Mouse (Mus musculus) large intestine, adult 2 months (tissue): ENCODE data around the gene Camsap2. TPM values are rescaled to one million over a fixed set of nuclear protein-coding genes. Genes with fewer than 3 reads are reported as not detected.

Source experiments
- DNase-seq: peaks from one replicate; pipeline ENCODE4 v3.0.0-alpha.2; 2012; ENCODE audit warnings: low read depth, low spot score
- WGBS: fragments of 180-500 bp; shearing (Covaris S2); methylation state at CpG from one replicate; pipeline ENCODE4 v1.1.7; 2018; 5-methylcytosine and 5-hydroxymethylcytosine counted together
- polyA plus RNA-seq: library from polyadenylated mRNA; depleted of rRNA; stranded (reverse); fragments of >200 nt; gene quantifications from 2 replicates; pipeline ENCODE4 v1.2.3, GENCODE M21; 2012; rRNA removed

Camsap2 gene
- 1.2 and 1.3 TPM in 2 replicates for polyA plus RNA-seq

- DNase-seq, result no peak
- WGBS, result under 1% methylated on average over 121 of the region's 121 CpGs
Measured at GRCm38 (mm10) chr1:136345454-136346372, at the start of gene Camsap2. Camsap2 (minus strand) TSS chr1:136346104.

- WGBS, result 44% methylated on average over 5 of the region's 5 CpGs
- DNase-seq, result no peak
Measured at GRCm38 (mm10) chr1:136395073-136395472, 49.2 kb upstream of the Camsap2 start.

- no peak for DNase-seq
- 36% methylated on average over 10 of the region's 10 CpGs for WGBS
Measured at GRCm38 (mm10) chr1:136394506-136394905, 48.6 kb upstream of the Camsap2 start.

- 29% methylated on average over 6 of the region's 6 CpGs for WGBS
- no peak for DNase-seq
Measured at GRCm38 (mm10) chr1:136386914-136387313, 41.0 kb upstream of the Camsap2 start.

- 56% methylated on average over 5 of the region's 5 CpGs for WGBS
- no peak for DNase-seq
Measured at GRCm38 (mm10) chr1:136381583-136381982, 35.7 kb upstream of the Camsap2 start.

GRCm38 (mm10) chr1:136381169-136381568, 35.3 kb upstream of the Camsap2 start:
- DNase-seq, result no peak
- WGBS, result 60% methylated on average over 6 of the region's 6 CpGs

GRCm38 (mm10) chr1:136380606-136381005, 34.7 kb upstream of the Camsap2 start:
- WGBS, result 89% methylated on average over 8 of the region's 8 CpGs
- DNase-seq, result no peak

- WGBS, result 80% methylated on average over 4 of the region's 4 CpGs
- no peak for DNase-seq
Measured at GRCm38 (mm10) chr1:136380161-136380560, 34.3 kb upstream of the Camsap2 start.

GRCm38 (mm10) chr1:136379261-136379660, 33.4 kb upstream of the Camsap2 start:
- 96% methylated on average over 7 of the region's 7 CpGs for WGBS
- no peak for DNase-seq

GRCm38 (mm10) chr1:136365986-136366385, 20.1 kb upstream of the Camsap2 start:
- WGBS, result 85% methylated on average over 3 of the region's 3 CpGs
- DNase-seq, result no peak

GRCm38 (mm10) chr1:136364711-136365110, 18.8 kb upstream of the Camsap2 start:
- 82% methylated on average over 19 of the region's 19 CpGs for WGBS
- DNase-seq, result no peak

GRCm38 (mm10) chr1:136363035-136363434, 17.1 kb upstream of the Camsap2 start:
- 71% methylated on average over 6 of the region's 6 CpGs for WGBS
- DNase-seq, result no peak

- no peak for DNase-seq
- WGBS, result 45% methylated on average over 8 of the region's 8 CpGs
Measured at GRCm38 (mm10) chr1:136362567-136362966, 16.7 kb upstream of the Camsap2 start.

GRCm38 (mm10) chr1:136361373-136361772, 15.5 kb upstream of the Camsap2 start:
- WGBS, result 19% methylated on average over 2 of the region's 2 CpGs
- DNase-seq, result no peak

- 34% methylated on average over 6 of the region's 6 CpGs for WGBS
- no peak for DNase-seq
Measured at GRCm38 (mm10) chr1:136360909-136361308, 15.0 kb upstream of the Camsap2 start.

- 55% methylated on average over 7 of the region's 7 CpGs for WGBS
- DNase-seq, result no peak
Measured at GRCm38 (mm10) chr1:136358841-136359360, 13.0 kb upstream of the Camsap2 start.

- DNase-seq, result no peak
- 70% methylated on average over 4 of the region's 4 CpGs for WGBS
Measured at GRCm38 (mm10) chr1:136355651-136356050, 9.7 kb upstream of the Camsap2 start.

GRCm38 (mm10) chr1:136350699-136351200, 4.8 kb upstream of the Camsap2 start:
- no peak for DNase-seq
- WGBS, result 40% methylated on average over 3 of the region's 3 CpGs

- WGBS, result 74% methylated on average over 5 of the region's 5 CpGs
- no peak for DNase-seq
Measured at GRCm38 (mm10) chr1:136348137-136348536, 2.2 kb upstream of the Camsap2 start.

GRCm38 (mm10) chr1:136347140-136347539, 1.2 kb upstream of the Camsap2 start:
- no peak for DNase-seq
- WGBS, result 79% methylated on average over 4 of the region's 4 CpGs
